In the genomic region with DNA sequence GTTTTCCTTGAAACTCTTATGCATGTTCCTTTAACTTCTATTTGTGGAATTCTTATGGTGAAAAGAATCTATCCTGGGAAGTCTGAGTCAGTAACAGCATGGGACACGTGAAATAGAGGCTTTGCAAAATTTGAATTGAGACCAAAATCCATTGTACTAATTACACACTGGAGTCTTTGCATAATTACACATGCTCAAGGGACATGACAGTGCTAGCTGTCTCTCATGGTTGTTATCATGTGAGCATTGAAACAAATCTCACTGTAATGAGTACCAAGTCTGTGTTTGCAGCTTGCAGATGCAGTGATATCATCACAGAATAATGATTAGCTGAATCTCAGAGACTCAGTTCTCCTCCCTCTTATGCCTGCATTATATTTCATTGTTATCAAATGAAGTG, we compare ENCODE assay signal across 26 mouse cellular contexts. TPM values are rescaled to one million over a fixed set of nuclear protein-coding genes. Genes with fewer than 3 reads are reported as not detected.
A peak's percentile ranks its signal among the peaks of the same experiment; 100 is the strongest.
DNase-seq lines count a peak whose midpoint lies in the region; ATAC-seq and TF ChIP-seq lines count a peak whose summit lies in the region.
"Had no signal": no experiment of that assay in that cellular context is flagged by ENCODE, and none has a peak within 500 bp of the region (broad histone marks: within the 10 kb centered on the region; RNA-seq: fewer than 3 reads in every experiment).

No protein-coding gene starts in this region.

- H3K4me1 ChIP-seq in hindbrain, embryonic 13.5 days (replicated peaks): no peaks in the 10 kb centered on the region
- H3K4me1 ChIP-seq in hindbrain, embryonic 11.5 days (replicated peaks; ENCODE audit: control insufficient read depth, insufficient read depth, low read length): no peaks in the 10 kb centered on the region
- H3K4me1 ChIP-seq in hindbrain, embryonic 14.5 days (replicated peaks; ENCODE audit: control insufficient read depth, insufficient read depth, low read length): no peaks in the 10 kb centered on the region
- H3K4me1 ChIP-seq in kidney, embryonic 15.5 days: no peaks in the 10 kb centered on the region
- H3K4me1 ChIP-seq: embryonic facial prominence, embryonic 15.5 days; heart, embryonic 12.5 days; limb, embryonic 15.5 days; lung, embryonic 15.5 days; megakaryocyte, embryonic 14.5 days; neural tube, embryonic 12.5 days had no signal

- DNase-seq in hindbrain, embryonic 11.5 days (ENCODE audit: low spot score): no peak
- peak; percentile 80 for DNase-seq in brain, embryonic 14.5 days (ENCODE audit: low read depth)
- no peak for DNase-seq in hindbrain, embryonic 14.5 days (ENCODE audit: low spot score)
- peak; percentile 18 for DNase-seq in retina, embryonic 14.5 days (ENCODE audit: low spot score)
- no peak for DNase-seq in testis, postnatal 10 days (ENCODE audit: low spot score)
- DNase-seq: adrenal gland, postnatal 10 days; cerebellum, adult 9-10 months; gastrocnemius, postnatal 25 days; heart, adult 18-20 months; heart, postnatal 10 days; kidney, postnatal 4 days; left cerebral cortex, postnatal 4 days; lung, postnatal 36 days; thymus, adult 18-20 months had no signal

- no peaks in the 10 kb centered on the region for H3K36me3 ChIP-seq in hindbrain, embryonic 13.5 days
- H3K36me3 ChIP-seq in hindbrain, embryonic 11.5 days (ENCODE audit: control insufficient read depth, insufficient read depth, low read length): no peaks in the 10 kb centered on the region
- no peaks in the 10 kb centered on the region for H3K36me3 ChIP-seq in hindbrain, embryonic 14.5 days (replicated peaks; ENCODE audit: control insufficient read depth, insufficient read depth)
- no peaks in the 10 kb centered on the region for H3K36me3 ChIP-seq in kidney, embryonic 15.5 days
- H3K36me3 ChIP-seq: embryonic facial prominence, embryonic 15.5 days; heart, embryonic 12.5 days; limb, embryonic 15.5 days; lung, embryonic 15.5 days; neural tube, embryonic 12.5 days had no signal

- no peaks in the 10 kb centered on the region for H3K27me3 ChIP-seq in hindbrain, embryonic 13.5 days
- H3K27me3 ChIP-seq in hindbrain, embryonic 11.5 days (ENCODE audit: control insufficient read depth, insufficient read depth, low read length): no peaks in the 10 kb centered on the region
- H3K27me3 ChIP-seq in hindbrain, embryonic 14.5 days (ENCODE audit: control insufficient read depth, insufficient read depth, low read length): no peaks in the 10 kb centered on the region
- no peaks in the 10 kb centered on the region for H3K27me3 ChIP-seq in kidney, embryonic 15.5 days
- H3K27me3 ChIP-seq: embryonic facial prominence, embryonic 15.5 days; heart, embryonic 12.5 days; limb, embryonic 15.5 days; lung, embryonic 15.5 days; megakaryocyte, embryonic 14.5 days; neural tube, embryonic 12.5 days had no signal

- no peak overlapping the region for H3K9ac ChIP-seq in hindbrain, embryonic 13.5 days
- H3K9ac ChIP-seq in hindbrain, embryonic 11.5 days (ENCODE audit: low read depth, low read length): no peak overlapping the region
- H3K9ac ChIP-seq in hindbrain, embryonic 14.5 days: no peak overlapping the region
- H3K9ac ChIP-seq in kidney, embryonic 15.5 days: no peak overlapping the region
- H3K9ac ChIP-seq: embryonic facial prominence, embryonic 15.5 days; heart, embryonic 12.5 days; limb, embryonic 15.5 days; liver, embryonic 14.5 days; lung, embryonic 15.5 days; neural tube, embryonic 12.5 days had no signal

- no peak for TF ChIP-seq CTCF in brain, embryonic 14.5 days (IDR thresholded peaks at IDR 0.05; ENCODE audit: borderline replicate concordance, extremely low read depth, insufficient read depth, insufficient read length)

- no peaks in the 10 kb centered on the region for H3K9me3 ChIP-seq in hindbrain, embryonic 13.5 days
- no peaks in the 10 kb centered on the region for H3K9me3 ChIP-seq in hindbrain, embryonic 11.5 days (ENCODE audit: control insufficient read depth, low read length)
- H3K9me3 ChIP-seq in hindbrain, embryonic 14.5 days (ENCODE audit: control insufficient read depth, low read length): no peaks in the 10 kb centered on the region
- no peaks in the 10 kb centered on the region for H3K9me3 ChIP-seq in kidney, embryonic 15.5 days (replicated peaks)
- H3K9me3 ChIP-seq: embryonic facial prominence, embryonic 15.5 days; heart, embryonic 12.5 days; limb, embryonic 15.5 days; lung, embryonic 15.5 days; megakaryocyte, embryonic 14.5 days; neural tube, embryonic 12.5 days had no signal

- H3K4me2 ChIP-seq in hindbrain, embryonic 13.5 days: no peak overlapping the region
- no peak overlapping the region for H3K4me2 ChIP-seq in hindbrain, embryonic 11.5 days (replicated peaks; ENCODE audit: low read depth, low read length)
- no peak overlapping the region for H3K4me2 ChIP-seq in hindbrain, embryonic 14.5 days (replicated peaks)
- H3K4me2 ChIP-seq in kidney, embryonic 15.5 days: no peak overlapping the region
- H3K4me2 ChIP-seq: embryonic facial prominence, embryonic 15.5 days; heart, embryonic 12.5 days; limb, embryonic 15.5 days; lung, embryonic 15.5 days; neural tube, embryonic 12.5 days had no signal

- H3K27ac ChIP-seq in hindbrain, embryonic 13.5 days: no peak overlapping the region
- no peak overlapping the region for H3K27ac ChIP-seq in hindbrain, embryonic 11.5 days (ENCODE audit: low read depth, low read length)
- H3K27ac ChIP-seq in hindbrain, embryonic 14.5 days: no peak overlapping the region
- no peak overlapping the region for H3K27ac ChIP-seq in kidney, embryonic 15.5 days
- H3K27ac ChIP-seq: embryonic facial prominence, embryonic 15.5 days; left cerebral cortex, adult 2 months; limb, embryonic 15.5 days; liver, embryonic 14.5 days; lung, embryonic 15.5 days; neural tube, embryonic 12.5 days had no signal

- no peak for TF ChIP-seq POLR2A in brain, embryonic 14.5 days (IDR thresholded peaks at IDR 0.05; ENCODE audit: borderline replicate concordance, extremely low read depth, insufficient read depth, insufficient read length, poor library complexity, severe bottlenecking)

- WGBS in hindbrain, embryonic 13.5 days: 23% methylated on average over 1 of the region's 1 CpGs
- WGBS in hindbrain, embryonic 11.5 days: 60% methylated on average over 1 of the region's 1 CpGs
- WGBS in hindbrain, embryonic 14.5 days: 20% methylated on average over 1 of the region's 1 CpGs
- WGBS in kidney, embryonic 15.5 days: 49% methylated on average over 1 of the region's 1 CpGs

- H3K4me3 ChIP-seq in hindbrain, embryonic 13.5 days: no peak overlapping the region
- no peak overlapping the region for H3K4me3 ChIP-seq in hindbrain, embryonic 11.5 days (ENCODE audit: low read depth, low read length)
- no peak overlapping the region for H3K4me3 ChIP-seq in hindbrain, embryonic 14.5 days (replicated peaks; ENCODE audit: low read length)
- H3K4me3 ChIP-seq in kidney, embryonic 15.5 days (replicated peaks): no peak overlapping the region
- H3K4me3 ChIP-seq: embryonic facial prominence, embryonic 15.5 days; heart, embryonic 12.5 days; left cerebral cortex, adult 2 months; limb, embryonic 15.5 days; lung, embryonic 15.5 days; megakaryocyte, embryonic 14.5 days; neural tube, embryonic 12.5 days had no signal

- ATAC-seq in hindbrain, embryonic 13.5 days (ENCODE audit: low FRiP score): peak; percentile 66
- no peak for ATAC-seq in hindbrain, embryonic 11.5 days (ENCODE audit: low FRiP score)
- peak; percentile 77; the same call in 1 of the 2 replicates for ATAC-seq in hindbrain, embryonic 14.5 days (ENCODE audit: low FRiP score)
- no peak for ATAC-seq in kidney, embryonic 15.5 days (replicated peaks; ENCODE audit: low FRiP score)
- ATAC-seq: intestine, postnatal 0 days had no signal

RNA-seq across cellular contexts. Expression of a gene that starts 22.2 kb away (rescaled TPM):
- polyA plus RNA-seq in hindbrain, embryonic 13.5 days (2015; fragmentation: Nextera tagmentation; extraction: Ambion mirVana): 35.9 and 38.0 TPM in 2 replicates
- polyA plus RNA-seq in hindbrain, embryonic 11.5 days (2014; fragmentation: Nextera tagmentation; extraction: Ambion mirVana): 14.8 and 17.0 TPM in 2 replicates
- polyA plus RNA-seq in brain, embryonic 14.5 days (2012; rRNA removed): 24.1 and 25.2 TPM in 2 replicates
- 52.7 and 64.2 TPM in 2 replicates for polyA plus RNA-seq in hindbrain, embryonic 14.5 days (2014; fragmentation: Nextera tagmentation; extraction: Ambion mirVana)
- polyA plus RNA-seq in kidney, embryonic 15.5 days (2015; fragmentation: Nextera tagmentation; extraction: Ambion mirVana): 1.3 and 2.0 TPM in 2 replicates
- polyA plus RNA-seq: C2C12 had no signal

Comparison
In these comparisons a context has a peak if more than half of its experiments do, and no peak if none do; other contexts are left out.
1. ATAC-seq: peak in hindbrain, embryonic 13.5 days (single experiment) and hindbrain, embryonic 14.5 days (single experiment); none in hindbrain, embryonic 11.5 days (single experiment) and kidney, embryonic 15.5 days (single experiment).
2. DNase-seq: peak in brain, embryonic 14.5 days (single experiment) and retina, embryonic 14.5 days (single experiment); none in hindbrain, embryonic 11.5 days (single experiment), hindbrain, embryonic 14.5 days (single experiment) and testis, postnatal 10 days (single experiment).